Mouse (Mus musculus) ES-Bruce4 (cell line): Measurements from ENCODE around the gene Shroom3.

ENCODE experiments used
- CTCF ChIP-seq: IDR thresholded peaks from one replicate; pipeline ENCODE4 v1.8.1; 2011; ENCODE audit warnings: low read depth, low read length
- EP300 ChIP-seq: IDR thresholded peaks from 2 replicates; pipeline ENCODE4 v1.6.1; 2011; ENCODE audit warnings: low read depth, low read length; ENCODE audit not compliant: insufficient read depth
- POLR2A ChIP-seq: IDR thresholded peaks from one replicate; pipeline ENCODE4 v1.8.1; 2011; ENCODE audit warnings: low read length; ENCODE audit not compliant: insufficient read depth

DNA sequence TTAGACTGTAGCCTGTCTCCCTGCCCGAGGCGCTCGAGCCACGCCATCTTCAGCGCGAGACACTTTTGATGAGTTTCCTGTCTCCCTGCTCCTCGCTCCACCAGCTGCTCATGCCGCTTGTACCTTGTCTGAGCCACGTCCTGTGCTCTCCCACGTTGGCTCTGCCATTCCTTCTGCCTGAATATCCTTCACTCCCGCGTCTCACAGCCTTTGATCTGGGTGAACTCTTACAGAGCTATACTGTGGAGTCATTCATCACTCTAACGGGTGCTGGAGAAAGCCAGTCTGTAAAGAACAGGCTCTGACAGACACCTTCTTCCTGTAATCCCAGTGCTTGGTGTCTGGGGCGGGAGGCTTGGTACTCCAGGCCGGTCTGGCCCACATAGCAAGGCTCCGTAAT lies 248.1 kb downstream of the Shroom3 start:
- TF ChIP-seq POLR2A: no peak
- no peak for TF ChIP-seq CTCF
- no peak for TF ChIP-seq EP300
